Mouse (Mus musculus) midbrain, embryonic 12.5 days (tissue): ENCODE results near the gene 2010111I01Rik. TPM values are rescaled to one million over a fixed set of nuclear protein-coding genes. Genes with fewer than 3 reads are reported as not detected.

Source experiments
- ATAC-seq: fragments of 200-750 bp; cut with Nextera tagmentation; 2 replicates; pipeline ENCODE4 v1.8.0; 2017; ENCODE audit warnings: low read depth, moderate TSS enrichment, moderate library complexity; ENCODE audit not compliant: low FRiP score
- H3K27ac ChIP-seq: fragments of 300-500 bp; sonication (generic); replicated peaks from 2 replicates; pipeline ENCODE4 v1.5.1; 2016; ENCODE audit warnings: mild to moderate bottlenecking
- H3K27me3 ChIP-seq: fragments of 300-500 bp; sonication (generic); 2 replicates; pipeline ENCODE4 v1.6.1; 2016; ENCODE audit warnings: mild to moderate bottlenecking
- H3K36me3 ChIP-seq: fragments of 300-500 bp; sonication (generic); 2 replicates; pipeline ENCODE4 v1.6.1; 2016
- H3K4me1 ChIP-seq: fragments of 300-500 bp; sonication (generic); 2 replicates; pipeline ENCODE4 v1.6.1; 2016
- H3K4me2 ChIP-seq: fragments of 300-500 bp; sonication (generic); replicated peaks from 2 replicates; pipeline ENCODE4 v1.6.1; 2016; ENCODE audit warnings: mild to moderate bottlenecking, moderate library complexity
- H3K4me3 ChIP-seq: fragments of 300-500 bp; sonication (generic); 2 replicates; pipeline ENCODE4 v1.5.1; 2016; ENCODE audit warnings: mild to moderate bottlenecking
- H3K9ac ChIP-seq: fragments of 300-500 bp; sonication (generic); replicated peaks from 2 replicates; pipeline ENCODE4 v1.6.1; 2016; ENCODE audit warnings: mild to moderate bottlenecking, moderate library complexity
- H3K9me3 ChIP-seq: fragments of 300-500 bp; sonication (generic); 2 replicates; pipeline ENCODE4 v1.6.1; 2016; ENCODE audit warnings: mild to moderate bottlenecking
- WGBS: fragments of 180-500 bp; shearing (Covaris S2); methylation state at CpG from one replicate; pipeline ENCODE4 v1.1.7; 2016; 5-methylcytosine and 5-hydroxymethylcytosine counted together
- polyA plus RNA-seq: library from polyadenylated mRNA; unstranded; fragments of >200 nt; fragmentation: Nextera tagmentation; extraction: Ambion mirVana; gene quantifications from 2 replicates; pipeline ENCODE4 v1.2.1, GENCODE M21; 2016

2010111I01Rik gene
- polyA plus RNA-seq, 1 experiment from 2014 or later: 35.7 TPM

DNA sequence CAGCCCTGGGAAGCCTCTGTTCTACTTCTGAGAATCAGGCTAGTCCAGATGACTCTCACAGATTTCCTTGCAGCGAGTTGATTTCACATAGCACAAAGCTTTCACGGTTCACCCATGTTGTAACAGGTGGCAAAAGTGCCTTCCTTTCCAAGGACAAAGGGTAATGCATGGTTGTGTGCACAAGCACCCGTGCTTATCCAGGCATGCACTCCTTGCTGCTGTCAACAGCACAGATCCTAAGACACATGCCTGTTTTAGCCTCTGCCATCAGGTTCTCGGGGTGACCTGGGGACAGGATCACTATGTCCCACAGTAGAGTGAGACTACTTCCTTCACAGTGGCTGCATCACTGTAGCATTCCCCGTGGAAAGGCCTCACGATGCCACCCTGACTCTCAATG lies 351.1 kb downstream of the 2010111I01Rik start:
- Histone ChIP-seq H3K4me3 (no peak overlapping the region), H3K9ac (no peak overlapping the region), H3K27ac (no peak overlapping the region), H3K4me2 (no peak overlapping the region), H3K27me3 (no peaks in the 10 kb centered on the region), H3K36me3 (peaks cover 20% of the 10 kb centered on the region), H3K9me3 (no peaks in the 10 kb centered on the region), H3K4me1 (0 out of 2 replicates have a peak, but pooled peaks cover 6% of the 10 kb centered on the region)
- no peak for ATAC-seq
- 89% methylated on average over 6 of the region's 6 CpGs for WGBS

DNA sequence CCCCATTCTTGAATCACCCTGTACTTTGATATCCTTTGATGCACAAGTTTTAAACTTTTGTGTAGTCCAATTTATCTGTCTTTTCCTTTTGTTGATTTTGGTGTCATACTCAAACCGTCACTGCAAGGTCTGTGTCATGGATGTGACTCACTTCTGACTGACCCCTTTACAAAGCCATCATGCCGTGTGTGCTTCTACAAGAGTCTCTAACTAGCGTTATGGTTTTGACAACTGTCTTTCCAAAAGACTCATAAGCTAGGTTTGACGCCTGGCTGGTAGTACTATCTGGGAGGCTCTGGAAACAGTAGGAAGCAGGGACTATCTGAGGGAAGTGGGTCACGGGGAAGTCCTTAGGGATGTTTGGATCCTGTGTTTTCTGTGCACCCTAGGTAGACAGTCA lies 351.7 kb downstream of the 2010111I01Rik start:
- H3K36me3 ChIP-seq: peaks cover 24% of the 10 kb centered on the region
- no peak for ATAC-seq
- H3K27ac ChIP-seq: no peak overlapping the region
- H3K9ac ChIP-seq: no peak overlapping the region
- 0 out of 2 replicates have a peak, but pooled peaks cover 6% of the 10 kb centered on the region for H3K4me1 ChIP-seq
- no peaks in the 10 kb centered on the region for H3K27me3 ChIP-seq
- no peak overlapping the region for H3K4me3 ChIP-seq
- H3K4me2 ChIP-seq: no peak overlapping the region
- no peaks in the 10 kb centered on the region for H3K9me3 ChIP-seq
- WGBS: 91% methylated on average over 5 of the region's 5 CpGs

DNA sequence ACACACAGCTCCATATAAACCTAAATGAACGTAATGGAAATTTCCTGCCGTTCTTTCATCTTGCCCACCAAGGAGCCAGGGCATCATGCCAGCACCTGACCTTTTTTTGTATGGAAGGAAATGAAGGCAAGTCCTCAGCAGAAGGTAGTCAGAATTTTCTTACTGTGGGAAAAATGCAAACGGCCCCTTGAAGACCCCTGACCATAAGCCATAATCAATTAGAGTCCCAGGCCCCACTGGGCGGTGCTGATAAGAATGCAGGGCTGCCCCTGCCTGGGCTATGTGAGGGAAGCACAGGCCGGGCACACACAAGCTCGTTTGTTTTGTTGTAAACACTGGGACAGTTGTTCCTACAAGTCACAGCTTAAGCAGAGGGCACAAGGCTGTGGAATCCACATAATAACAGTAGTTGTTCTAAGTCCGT lies 353.0 kb downstream of the 2010111I01Rik start:
- Histone ChIP-seq H3K4me3 (no peak overlapping the region), H3K9me3 (no peaks in the 10 kb centered on the region), H3K36me3 (peaks cover 24% of the 10 kb centered on the region), H3K4me1 (0 out of 2 replicates have a peak, but pooled peaks cover 6% of the 10 kb centered on the region), H3K27me3 (no peaks in the 10 kb centered on the region), H3K4me2 (no peak overlapping the region), H3K9ac (no peak overlapping the region), H3K27ac (no peak overlapping the region)
- 69% methylated on average over 7 of the region's 7 CpGs for WGBS
- no peak for ATAC-seq

DNA sequence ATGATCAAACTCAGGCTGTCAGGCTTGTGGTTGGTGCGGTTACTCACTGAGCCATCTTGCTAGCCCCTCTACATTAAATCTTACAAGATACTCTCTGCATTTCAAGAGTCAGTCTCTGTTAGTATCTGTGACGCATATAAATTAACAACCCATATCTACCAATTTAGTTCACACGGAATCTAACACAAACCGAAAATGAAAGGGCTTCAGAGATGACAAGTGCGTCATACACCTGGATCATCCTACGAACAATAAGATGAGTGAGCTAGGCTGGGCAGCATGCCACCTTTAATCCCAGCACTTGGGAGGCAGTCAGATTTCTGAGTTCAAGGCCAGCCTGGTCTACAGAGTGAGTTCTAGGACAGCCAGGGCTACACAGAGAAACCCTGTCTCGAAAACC lies 355.1 kb downstream of the 2010111I01Rik start:
- no peak overlapping the region for H3K4me2 ChIP-seq
- no peak overlapping the region for H3K4me3 ChIP-seq

DNA sequence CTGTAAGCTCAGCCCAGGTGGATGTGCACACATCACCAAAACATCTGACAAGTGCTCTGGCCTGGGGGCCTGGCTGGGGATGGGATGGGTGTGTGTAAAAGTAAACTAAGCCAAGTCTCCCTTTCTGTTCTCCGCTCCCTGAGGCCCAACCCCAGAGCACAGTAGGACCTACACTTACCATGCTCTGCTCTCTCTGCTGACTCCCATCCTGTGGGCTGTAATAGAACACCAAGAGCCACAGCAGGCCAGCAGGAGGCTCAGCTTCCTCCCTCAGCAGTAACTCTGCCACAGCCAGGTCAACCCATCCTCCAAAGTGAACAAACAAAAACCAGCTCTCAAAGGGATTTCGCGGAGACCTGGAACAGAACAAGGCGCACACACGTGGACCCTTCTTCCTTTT lies 357.0 kb downstream of the 2010111I01Rik start:
- H3K27ac ChIP-seq: no peak overlapping the region
- H3K9ac ChIP-seq: no peak overlapping the region
- no peaks in the 10 kb centered on the region for H3K9me3 ChIP-seq
- no peak for ATAC-seq
- H3K4me3 ChIP-seq: no peak overlapping the region
- no peak overlapping the region for H3K4me2 ChIP-seq
- H3K4me1 ChIP-seq: 0 out of 2 replicates have a peak, but pooled peaks cover 6% of the 10 kb centered on the region
- H3K27me3 ChIP-seq: no peaks in the 10 kb centered on the region
- peaks cover 13% of the 10 kb centered on the region for H3K36me3 ChIP-seq
- WGBS: 68% methylated on average over 5 of the region's 5 CpGs

More for the DNA sequence above, 355.1 kb downstream of the 2010111I01Rik start:
- no peaks in the 10 kb centered on the region for H3K27me3 ChIP-seq
- H3K36me3 ChIP-seq: peaks cover 24% of the 10 kb centered on the region
- no peak overlapping the region for H3K9ac ChIP-seq
- WGBS: 97% methylated on average over 7 of the region's 7 CpGs
- no peaks in the 10 kb centered on the region for H3K9me3 ChIP-seq
- H3K27ac ChIP-seq: no peak overlapping the region
- H3K4me1 ChIP-seq: 0 out of 2 replicates have a peak, but pooled peaks cover 6% of the 10 kb centered on the region
- ATAC-seq: no peak

DNA sequence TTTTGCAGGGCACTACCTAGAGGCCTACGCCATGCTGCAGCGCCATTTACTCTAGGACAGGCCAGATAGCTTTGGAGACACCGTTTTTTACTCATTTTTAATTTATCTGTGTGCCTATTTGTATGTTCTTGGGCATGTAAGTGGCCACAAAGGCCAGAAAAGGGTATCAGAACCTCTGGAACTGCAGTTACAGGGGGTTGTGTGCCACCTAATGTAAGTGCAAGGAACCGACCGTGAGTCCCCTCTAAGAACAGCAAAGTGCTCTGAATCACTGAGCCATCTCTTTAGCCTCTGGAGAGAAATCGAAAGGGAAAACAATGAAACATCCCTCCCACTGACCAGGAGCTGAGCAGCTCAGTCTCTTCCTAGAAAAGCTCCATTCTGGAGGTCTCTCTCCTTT lies 358.1 kb downstream of the 2010111I01Rik start:
- WGBS: 83% methylated on average over 6 of the region's 6 CpGs
- H3K4me3 ChIP-seq: no peak overlapping the region
- H3K36me3 ChIP-seq: 0 out of 2 replicates have a peak, but pooled peaks cover 5% of the 10 kb centered on the region
- no peak for ATAC-seq
- H3K9ac ChIP-seq: no peak overlapping the region
- no peaks in the 10 kb centered on the region for H3K27me3 ChIP-seq
- no peak overlapping the region for H3K27ac ChIP-seq
- no peaks in the 10 kb centered on the region for H3K9me3 ChIP-seq
- 0 out of 2 replicates have a peak, but pooled peaks cover 4% of the 10 kb centered on the region for H3K4me1 ChIP-seq
- H3K4me2 ChIP-seq: no peak overlapping the region

DNA sequence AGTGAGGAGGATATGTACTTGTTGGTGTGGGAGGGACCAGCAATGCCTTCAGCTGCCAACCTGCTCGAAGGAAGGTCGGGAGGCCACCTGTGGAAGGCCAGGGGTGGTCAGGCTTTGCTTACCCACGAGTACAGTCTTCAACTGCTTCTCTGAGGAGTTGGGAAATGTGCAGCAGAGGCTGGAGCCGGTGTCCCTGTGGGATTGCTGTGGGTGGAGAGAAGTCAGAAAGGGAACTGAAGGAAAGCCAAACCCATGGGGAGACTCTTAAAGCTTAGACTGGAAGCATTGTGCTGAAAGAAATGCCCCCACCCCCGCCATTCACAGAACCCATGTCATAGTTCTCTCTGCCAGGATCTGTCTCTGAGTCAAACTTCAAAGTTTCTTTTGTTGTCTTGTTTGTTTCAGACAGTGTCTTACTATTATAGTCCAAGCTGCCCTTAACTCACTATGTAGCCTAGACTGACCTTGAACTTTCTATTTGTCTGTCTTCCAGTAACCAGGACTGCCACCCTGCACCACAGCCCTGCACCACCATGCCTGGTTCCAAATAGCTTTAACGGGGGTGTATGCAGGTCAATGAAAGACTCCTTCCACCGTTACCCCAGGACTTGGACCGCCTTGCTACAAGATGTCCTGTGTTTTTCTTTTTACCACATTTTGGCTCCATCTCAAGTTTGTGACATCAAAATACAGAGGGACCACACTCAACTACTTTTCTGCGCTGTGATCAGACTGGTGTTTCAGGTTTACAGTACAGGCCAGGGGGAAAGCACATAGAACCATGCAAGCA lies 358.8 kb downstream of the 2010111I01Rik start:
- H3K9ac ChIP-seq: no peak overlapping the region
- no peak overlapping the region for H3K4me2 ChIP-seq
- H3K36me3 ChIP-seq: 0 out of 2 replicates have a peak, but pooled peaks cover 5% of the 10 kb centered on the region
- 85% methylated on average over 9 of the region's 9 CpGs for WGBS
- no peak for ATAC-seq
- H3K27me3 ChIP-seq: no peaks in the 10 kb centered on the region
- H3K9me3 ChIP-seq: no peaks in the 10 kb centered on the region
- no peak overlapping the region for H3K27ac ChIP-seq
- H3K4me1 ChIP-seq: no peaks in the 10 kb centered on the region
- no peak overlapping the region for H3K4me3 ChIP-seq

DNA sequence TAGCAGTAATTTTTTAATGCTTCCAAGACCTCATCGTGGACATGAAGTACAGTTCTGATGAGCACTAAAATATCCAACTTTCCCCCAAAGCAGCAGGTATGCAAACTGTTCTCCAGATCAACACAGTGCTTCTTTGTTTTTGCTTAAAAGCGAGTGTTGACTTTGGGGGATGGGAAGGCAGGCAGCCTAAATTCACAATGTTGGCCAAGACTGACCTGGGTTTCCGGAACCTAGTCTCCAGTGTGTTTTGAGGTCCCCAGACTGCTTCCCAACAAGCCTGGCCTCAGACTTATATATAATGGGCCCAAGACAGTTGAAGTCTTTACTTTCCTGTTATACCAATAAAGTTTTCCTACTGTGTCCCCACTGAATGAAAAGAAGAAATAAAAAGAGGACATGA lies 359.6 kb downstream of the 2010111I01Rik start:
- Histone ChIP-seq H3K27me3 (no peaks in the 10 kb centered on the region), H3K27ac (no peak overlapping the region), H3K9me3 (no peaks in the 10 kb centered on the region), H3K36me3 (0 out of 2 replicates have a peak, but pooled peaks cover 5% of the 10 kb centered on the region), H3K9ac (no peak overlapping the region), H3K4me2 (no peak overlapping the region), H3K4me3 (no peak overlapping the region), H3K4me1 (no peaks in the 10 kb centered on the region)
- WGBS: 71% methylated on average over 3 of the region's 3 CpGs
- no peak for ATAC-seq

DNA sequence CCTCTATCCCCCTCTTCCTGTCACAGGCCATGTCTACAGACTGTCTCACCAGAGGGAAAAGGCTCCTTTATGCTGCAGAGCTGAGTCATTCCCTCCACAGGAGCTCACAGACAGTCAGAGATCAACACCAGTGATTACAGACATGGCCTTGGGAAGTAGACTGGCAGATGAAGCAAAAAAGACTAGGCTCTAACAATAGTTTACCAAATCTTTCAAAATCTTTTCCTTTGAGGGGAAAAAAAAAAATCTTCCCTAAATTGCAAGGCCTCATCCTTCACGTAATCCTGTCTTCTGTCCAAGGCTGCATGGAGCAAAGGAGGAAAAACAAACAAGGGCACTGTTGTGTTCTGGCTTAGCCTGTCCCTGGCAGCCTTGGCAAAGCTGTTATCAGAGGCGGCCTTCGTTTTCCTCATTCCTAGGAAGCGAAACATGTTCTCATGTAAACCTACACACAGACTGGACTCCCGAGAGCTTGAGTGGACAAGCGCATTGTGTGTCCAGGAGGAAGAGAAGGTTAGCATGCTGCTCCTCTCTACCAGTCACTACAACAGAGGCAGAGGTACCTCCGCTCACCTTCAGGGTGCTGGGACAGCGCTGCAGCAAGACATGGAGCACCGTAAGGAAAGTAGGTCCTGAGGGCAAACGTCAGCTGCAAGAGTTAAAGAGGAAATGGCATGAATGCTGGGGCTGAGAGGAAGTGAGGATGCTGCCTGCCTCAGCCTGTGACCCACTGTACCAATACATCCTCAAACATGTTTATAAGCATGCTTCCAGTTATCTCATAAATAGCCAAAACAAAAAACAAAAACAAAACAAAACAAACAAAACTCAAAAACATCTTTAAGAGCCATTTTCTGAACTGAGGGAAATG lies 360.5 kb downstream of the 2010111I01Rik start:
- Histone ChIP-seq H3K27ac (no peak overlapping the region), H3K27me3 (0 out of 2 replicates have a peak, but pooled peaks cover 2% of the 10 kb centered on the region), H3K4me1 (peaks cover 7% of the 10 kb centered on the region), H3K4me2 (no peak overlapping the region), H3K9ac (no peak overlapping the region), H3K9me3 (no peaks in the 10 kb centered on the region), H3K4me3 (no peak overlapping the region), H3K36me3 (0 out of 2 replicates have a peak, but pooled peaks cover 5% of the 10 kb centered on the region)
- ATAC-seq: no peak
- WGBS: 80% methylated on average over 10 of the region's 10 CpGs

DNA sequence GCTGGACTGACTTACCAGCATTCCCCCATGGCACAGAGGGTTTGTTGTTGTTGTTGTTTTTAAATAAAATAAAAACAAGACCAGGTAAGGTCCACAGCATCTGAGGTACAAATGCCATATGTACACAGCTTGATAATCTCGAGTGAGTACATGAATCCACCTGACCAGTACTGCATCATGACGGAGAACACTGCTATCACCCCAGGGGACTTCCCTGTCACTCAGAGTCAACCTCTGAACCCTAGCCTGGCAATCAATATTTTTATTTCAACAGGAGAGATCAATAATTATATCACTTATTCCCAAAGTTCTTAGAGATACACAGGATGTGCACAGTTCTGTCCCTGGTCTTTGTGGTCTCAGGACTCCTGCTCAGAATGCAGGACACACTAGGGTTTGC lies 361.3 kb downstream of the 2010111I01Rik start:
- H3K27ac ChIP-seq: no peak overlapping the region
- 0 out of 2 replicates have a peak, but pooled peaks cover 2% of the 10 kb centered on the region for H3K27me3 ChIP-seq
- 79% methylated on average over 2 of the region's 2 CpGs for WGBS
- H3K4me3 ChIP-seq: no peak overlapping the region
- H3K36me3 ChIP-seq: 0 out of 2 replicates have a peak, but pooled peaks cover 1% of the 10 kb centered on the region
- no peaks in the 10 kb centered on the region for H3K9me3 ChIP-seq
- peaks cover 13% of the 10 kb centered on the region for H3K4me1 ChIP-seq
- no peak overlapping the region for H3K4me2 ChIP-seq
- H3K9ac ChIP-seq: no peak overlapping the region
- no peak for ATAC-seq

DNA sequence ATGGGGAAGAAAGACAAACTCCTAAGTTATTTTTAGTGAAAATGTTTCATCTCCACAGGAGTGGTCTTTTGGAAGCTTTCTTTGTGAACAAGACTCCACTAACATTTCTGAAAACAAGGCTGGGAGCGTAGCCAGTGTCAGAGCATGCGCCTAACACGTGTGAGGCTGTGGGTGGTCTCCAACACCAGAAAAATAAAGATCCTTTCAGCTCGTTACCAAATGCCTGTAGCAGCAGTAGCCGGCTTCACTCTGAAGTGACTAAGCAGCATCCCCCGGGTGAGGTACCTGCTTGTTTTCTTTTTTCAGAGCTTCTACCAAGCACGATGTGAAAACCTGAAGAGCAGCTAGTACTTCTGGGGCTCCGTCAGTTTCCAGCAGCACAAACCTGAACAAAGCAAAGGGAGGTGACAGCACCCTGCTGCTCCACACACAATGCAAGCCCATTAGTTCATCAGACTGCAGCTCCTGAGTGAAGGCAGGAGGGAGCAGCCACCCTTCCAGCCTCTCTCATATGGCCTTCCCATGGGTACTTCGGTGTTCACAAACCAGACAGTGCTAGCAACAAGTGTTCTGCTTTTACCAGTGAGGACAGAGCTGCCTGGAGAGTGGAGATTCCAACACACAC lies 365.7 kb downstream of the 2010111I01Rik start:
- Histone ChIP-seq H3K4me3 (no peak overlapping the region), H3K27me3 (peaks cover 7% of the 10 kb centered on the region; the same call in 1 of the 2 replicates), H3K4me2 (no peak overlapping the region), H3K27ac (no peak overlapping the region), H3K4me1 (peaks cover 13% of the 10 kb centered on the region), H3K9ac (no peak overlapping the region), H3K9me3 (no peaks in the 10 kb centered on the region), H3K36me3 (no peaks in the 10 kb centered on the region)
- ATAC-seq: no peak
- 25% methylated on average over 9 of the region's 9 CpGs for WGBS
